Mouse (Mus musculus) G1E (cell line): ENCODE data around the gene Gm14569.

Experiments used
- CTCF ChIP-seq: IDR thresholded peaks from 2 replicates; pipeline ENCODE4 v1.5.1; 2012; ENCODE audit warnings: low read depth, low read length, inconsistent platforms, mixed read lengths
- GATA1 ChIP-seq: IDR thresholded peaks from 2 replicates; pipeline ENCODE4 v1.6.1; 2012; ENCODE audit warnings: borderline replicate concordance, low read length, inconsistent platforms, mixed read lengths

DNA sequence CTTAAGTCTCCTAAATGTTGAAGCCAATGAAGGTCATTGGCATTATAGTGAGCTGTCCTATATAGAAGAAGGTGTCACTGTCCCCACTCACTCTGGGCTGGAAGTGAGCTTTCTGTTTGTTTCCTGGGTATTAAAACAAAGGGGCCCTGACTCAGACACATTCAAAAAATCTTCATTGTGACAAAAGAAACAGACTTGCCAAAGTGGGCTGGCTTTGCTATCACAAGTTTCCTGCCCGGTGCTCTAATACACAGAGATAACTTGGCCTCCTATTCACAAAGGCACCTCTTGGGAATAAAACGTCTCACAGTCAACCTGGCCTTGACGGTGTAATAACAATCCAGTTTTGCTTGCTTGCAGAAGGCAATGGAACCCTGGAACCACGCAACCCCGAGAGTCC lies 38.6 kb upstream of the Gm14569 start:
- TF ChIP-seq CTCF: no peak
- no peak for TF ChIP-seq GATA1
